Comparison of ENCODE assay signal across 21 mouse cellular contexts in genomic region chr3:121919961-121920360, GRCm38 (mm10).
"Had no signal": no experiment of that assay in that cellular context is flagged by ENCODE, and none has a peak within 500 bp of the region (broad histone marks: within the 10 kb centered on the region; RNA-seq: fewer than 3 reads in every experiment).

No protein-coding gene starts in this region.

- DNase-seq: kidney, adult 2 months; kidney, postnatal 25 days; layer of hippocampus, adult 9-11 months; liver, postnatal 0 days; lung, embryonic 14.5 days; right cerebral cortex, adult 18-20 months; right cerebral cortex, postnatal 14 days; spleen, adult 18-20 months; thymus, postnatal 25 days had no signal

- H3K9ac ChIP-seq: limb, embryonic 15.5 days; liver, embryonic 14.5 days; liver, postnatal 0 days; lung, embryonic 14.5 days; midbrain, embryonic 12.5 days; midbrain, embryonic 15.5 days; neural tube, embryonic 12.5 days; neural tube, embryonic 15.5 days; stomach, embryonic 15.5 days had no signal

- H3K4me1 ChIP-seq: limb, embryonic 15.5 days; midbrain, embryonic 12.5 days; midbrain, embryonic 15.5 days; neural tube, embryonic 12.5 days; neural tube, embryonic 15.5 days had no signal

- H3K27me3 ChIP-seq: limb, embryonic 15.5 days; midbrain, embryonic 12.5 days; midbrain, embryonic 15.5 days; neural tube, embryonic 12.5 days; neural tube, embryonic 15.5 days; stomach, embryonic 15.5 days had no signal

- H3K4me3 ChIP-seq: layer of hippocampus, adult 2 months; limb, embryonic 15.5 days; midbrain, embryonic 12.5 days; midbrain, embryonic 15.5 days; neural tube, embryonic 12.5 days; neural tube, embryonic 15.5 days; stomach, embryonic 15.5 days had no signal

- H3K4me2 ChIP-seq: limb, embryonic 15.5 days; liver, embryonic 11.5 days; lung, embryonic 14.5 days; midbrain, embryonic 12.5 days; midbrain, embryonic 15.5 days; neural tube, embryonic 12.5 days; neural tube, embryonic 15.5 days; stomach, embryonic 15.5 days had no signal

- H3K36me3 ChIP-seq: limb, embryonic 15.5 days; midbrain, embryonic 12.5 days; midbrain, embryonic 15.5 days; neural tube, embryonic 12.5 days; neural tube, embryonic 15.5 days; stomach, embryonic 15.5 days had no signal

- ATAC-seq: intestine, postnatal 0 days; liver, postnatal 0 days; midbrain, embryonic 15.5 days had no signal

- H3K27ac ChIP-seq: kidney, postnatal 0 days; layer of hippocampus, adult 2 months; limb, embryonic 15.5 days; liver, embryonic 14.5 days; macrophage; midbrain, embryonic 12.5 days; midbrain, embryonic 15.5 days; neural tube, embryonic 12.5 days; neural tube, embryonic 15.5 days; stomach, embryonic 15.5 days had no signal

- H3K9me3 ChIP-seq: limb, embryonic 15.5 days; midbrain, embryonic 12.5 days; midbrain, embryonic 15.5 days; neural tube, embryonic 12.5 days; neural tube, embryonic 15.5 days; stomach, embryonic 15.5 days had no signal
